Mouse (Mus musculus): Measurements from ENCODE around the gene Mgmt. TPM values are rescaled to one million over a fixed set of nuclear protein-coding genes. Genes with fewer than 3 reads are reported as not detected.

Mgmt gene
- polyA plus RNA-seq, 1 experiment from 2014 or later: 6.1 TPM

- Histone ChIP-seq H3K36me3 (ENCODE audit: control insufficient read depth, insufficient read depth, low read length) (no peaks in the 10 kb centered on the region), H3K4me3 (ENCODE audit: low read length) (no peak overlapping the region), H3K4me1 (replicated peaks; ENCODE audit: control insufficient read depth, insufficient read depth, low read length) (peaks cover 8% of the 10 kb centered on the region), H3K27ac (ENCODE audit: low read length) (no peak overlapping the region), H3K4me2 (ENCODE audit: low read depth, low read length) (no peak overlapping the region), H3K9me3 (ENCODE audit: control insufficient read depth, low read length) (peaks cover 5% of the 10 kb centered on the region; the same call in 1 of the 2 replicates), H3K9ac (ENCODE audit: low read length) (no peak overlapping the region), H3K27me3 (ENCODE audit: control insufficient read depth, insufficient read depth, low read depth, low read length) (no peaks in the 10 kb centered on the region)
- 0 out of 2 replicates have a peak, but pooled peaks have one; percentile 15 for ATAC-seq (ENCODE audit: low read depth)
- 32% methylated on average over 18 of the region's 18 CpGs for WGBS
These were observed 30.3 kb downstream of the Mgmt start for GRCm38 (mm10) chr7:136924610-136925260.

DNA sequence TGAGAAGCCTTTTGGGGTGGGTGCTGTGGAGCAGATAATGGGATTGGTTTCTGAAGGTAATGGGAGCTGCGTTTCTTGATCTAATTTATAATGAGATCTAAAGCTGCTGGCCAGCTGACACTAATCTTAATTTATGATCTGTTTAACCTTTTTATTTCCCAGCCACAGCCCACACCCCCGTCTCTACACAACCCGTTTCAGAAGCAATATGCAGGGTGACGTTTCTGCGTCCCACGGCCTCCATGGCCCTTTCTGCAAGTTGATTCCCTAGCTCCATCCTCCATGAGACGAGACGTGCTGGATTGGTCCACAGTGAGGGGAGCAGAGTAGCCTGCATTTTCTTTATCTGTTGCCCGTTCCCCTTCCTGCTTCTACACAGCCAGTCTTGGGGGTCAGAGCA, 31.8 kb downstream of the Mgmt start:
- no peak for ATAC-seq (ENCODE audit: low read depth)
- Histone ChIP-seq H3K4me2 (ENCODE audit: low read depth, low read length) (no peak overlapping the region), H3K27ac (ENCODE audit: low read length) (no peak overlapping the region), H3K9ac (ENCODE audit: low read length) (no peak overlapping the region), H3K36me3 (ENCODE audit: control insufficient read depth, insufficient read depth, low read length) (no peaks in the 10 kb centered on the region), H3K4me1 (replicated peaks; ENCODE audit: control insufficient read depth, insufficient read depth, low read length) (peaks cover 8% of the 10 kb centered on the region), H3K4me3 (ENCODE audit: low read length) (no peak overlapping the region), H3K9me3 (ENCODE audit: control insufficient read depth, low read length) (peaks cover 5% of the 10 kb centered on the region; the same call in 1 of the 2 replicates), H3K27me3 (ENCODE audit: control insufficient read depth, insufficient read depth, low read depth, low read length) (no peaks in the 10 kb centered on the region)
- 76% methylated on average over 9 of the region's 9 CpGs for WGBS

DNA sequence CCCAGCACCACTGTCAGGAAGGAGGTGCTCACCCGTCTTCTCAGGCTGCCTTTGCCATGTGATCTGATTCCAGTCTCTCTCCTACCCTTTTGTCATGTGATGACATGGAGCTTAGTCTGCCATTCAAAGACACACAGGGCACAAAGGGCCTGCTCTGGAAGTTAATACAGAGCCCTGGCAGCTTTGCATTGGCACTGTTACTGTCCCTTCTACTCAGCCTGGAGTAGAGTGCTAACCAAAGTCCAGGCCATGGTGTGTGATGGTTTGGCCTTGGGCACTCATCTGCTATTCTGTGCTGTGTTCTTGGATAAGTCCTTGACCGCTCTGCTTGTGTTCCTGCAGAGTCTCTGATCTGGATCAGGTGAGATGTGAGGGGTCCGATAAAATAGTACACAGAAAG, 36.0 kb downstream of the Mgmt start:
- Histone ChIP-seq H3K4me2 (ENCODE audit: low read depth, low read length) (no peak overlapping the region), H3K4me1 (replicated peaks; ENCODE audit: control insufficient read depth, insufficient read depth, low read length) (no peaks in the 10 kb centered on the region), H3K9me3 (ENCODE audit: control insufficient read depth, low read length) (no peaks in the 10 kb centered on the region), H3K36me3 (ENCODE audit: control insufficient read depth, insufficient read depth, low read length) (no peaks in the 10 kb centered on the region), H3K9ac (ENCODE audit: low read length) (no peak overlapping the region), H3K27me3 (ENCODE audit: control insufficient read depth, insufficient read depth, low read depth, low read length) (no peaks in the 10 kb centered on the region), H3K27ac (ENCODE audit: low read length) (no peak overlapping the region), H3K4me3 (ENCODE audit: low read length) (no peak overlapping the region)
- 89% methylated on average over 3 of the region's 3 CpGs for WGBS
- ATAC-seq (ENCODE audit: low read depth): no peak

DNA sequence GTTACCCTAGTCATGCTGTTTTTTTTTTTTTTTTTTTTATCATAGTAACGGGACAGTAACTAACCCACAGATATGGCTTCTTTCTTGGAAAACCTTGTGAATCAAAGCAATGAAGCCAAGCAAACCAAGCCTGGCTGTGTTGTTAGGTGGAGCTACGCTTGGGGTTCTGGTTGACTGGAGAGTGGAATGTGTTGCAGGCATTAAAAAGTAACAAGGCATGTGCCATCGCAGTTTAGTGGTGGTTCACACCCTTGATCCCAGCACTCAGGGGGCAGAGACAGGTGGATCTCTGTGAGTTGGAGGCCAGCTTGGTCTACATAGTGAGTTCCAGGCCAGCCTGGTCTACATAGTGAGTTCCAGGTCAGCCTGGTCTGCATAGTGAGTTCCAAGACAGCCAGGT, 39.0 kb downstream of the Mgmt start:
- H3K4me3 ChIP-seq (ENCODE audit: low read length): no peak overlapping the region
- no peaks in the 10 kb centered on the region; the same call in 1 of the 2 replicates for H3K27me3 ChIP-seq (ENCODE audit: control insufficient read depth, insufficient read depth, low read depth, low read length)
- no peaks in the 10 kb centered on the region for H3K9me3 ChIP-seq (ENCODE audit: control insufficient read depth, low read length)
- WGBS: 89% methylated on average over 3 of the region's 3 CpGs
- ATAC-seq (ENCODE audit: low read depth): no peak
- H3K27ac ChIP-seq (ENCODE audit: low read length): no peak overlapping the region
- no peak overlapping the region for H3K9ac ChIP-seq (ENCODE audit: low read length)
- H3K4me1 ChIP-seq (replicated peaks; ENCODE audit: control insufficient read depth, insufficient read depth, low read length): no peaks in the 10 kb centered on the region
- H3K36me3 ChIP-seq (ENCODE audit: control insufficient read depth, insufficient read depth, low read length): no peaks in the 10 kb centered on the region
- no peak overlapping the region for H3K4me2 ChIP-seq (ENCODE audit: low read depth, low read length)

DNA sequence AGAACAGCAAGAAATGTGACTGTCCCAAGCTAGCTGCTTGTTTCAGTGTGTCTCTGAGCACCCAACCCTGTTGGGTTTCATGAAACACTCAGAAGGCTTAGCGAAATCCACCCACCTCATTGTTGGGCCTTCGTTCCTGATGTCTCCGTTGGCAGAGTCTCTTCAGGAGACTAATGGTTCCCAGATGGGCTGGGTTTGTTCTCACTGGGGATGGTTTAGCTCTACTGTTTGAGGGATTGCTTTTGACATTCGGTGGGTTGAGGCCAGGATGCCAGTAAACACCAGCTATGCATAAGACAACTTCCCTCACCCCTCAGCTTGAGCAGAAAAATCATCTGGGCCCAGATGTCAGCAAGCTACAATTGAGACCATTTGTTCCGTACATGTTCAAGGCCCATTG, 39.9 kb downstream of the Mgmt start:
- Histone ChIP-seq H3K9ac (ENCODE audit: low read length) (no peak overlapping the region), H3K4me2 (ENCODE audit: low read depth, low read length) (no peak overlapping the region), H3K36me3 (ENCODE audit: control insufficient read depth, insufficient read depth, low read length) (no peaks in the 10 kb centered on the region), H3K4me1 (replicated peaks; ENCODE audit: control insufficient read depth, insufficient read depth, low read length) (no peaks in the 10 kb centered on the region), H3K27ac (ENCODE audit: low read length) (no peak overlapping the region), H3K27me3 (ENCODE audit: control insufficient read depth, insufficient read depth, low read depth, low read length) (no peaks in the 10 kb centered on the region; the same call in 1 of the 2 replicates), H3K9me3 (ENCODE audit: control insufficient read depth, low read length) (no peaks in the 10 kb centered on the region), H3K4me3 (ENCODE audit: low read length) (no peak overlapping the region)
- 82% methylated on average over 5 of the region's 5 CpGs for WGBS
- ATAC-seq (ENCODE audit: low read depth): no peak

DNA sequence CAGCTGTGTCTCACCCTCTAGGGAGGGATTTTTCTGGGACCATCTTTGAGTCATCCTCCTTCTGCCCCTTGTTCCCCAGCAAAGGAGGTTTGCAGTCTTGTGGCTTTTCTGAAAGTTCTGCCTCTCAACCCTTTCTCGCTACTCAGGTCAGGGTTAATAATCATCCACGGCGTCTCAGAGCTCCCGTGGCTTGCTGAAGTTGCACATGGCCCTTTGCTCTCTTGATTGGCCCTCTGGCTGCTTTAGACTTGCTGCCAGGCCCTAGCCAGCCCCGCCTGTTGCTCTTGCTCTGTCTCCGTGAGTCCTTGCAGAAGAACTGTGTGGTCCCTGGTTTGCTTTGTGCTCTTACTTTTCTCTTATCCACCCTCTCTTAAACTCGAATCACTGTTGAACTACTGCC, 40.4 kb downstream of the Mgmt start:
- no peaks in the 10 kb centered on the region for H3K4me1 ChIP-seq (replicated peaks; ENCODE audit: control insufficient read depth, insufficient read depth, low read length)
- H3K27ac ChIP-seq (ENCODE audit: low read length): no peak overlapping the region
- no peaks in the 10 kb centered on the region; the same call in 1 of the 2 replicates for H3K27me3 ChIP-seq (ENCODE audit: control insufficient read depth, insufficient read depth, low read depth, low read length)
- 58% methylated on average over 7 of the region's 7 CpGs for WGBS
- H3K36me3 ChIP-seq (ENCODE audit: control insufficient read depth, insufficient read depth, low read length): no peaks in the 10 kb centered on the region
- no peak overlapping the region for H3K9ac ChIP-seq (ENCODE audit: low read length)
- H3K4me3 ChIP-seq (ENCODE audit: low read length): no peak overlapping the region
- no peak overlapping the region for H3K4me2 ChIP-seq (ENCODE audit: low read depth, low read length)
- no peaks in the 10 kb centered on the region for H3K9me3 ChIP-seq (ENCODE audit: control insufficient read depth, low read length)
- no peak for ATAC-seq (ENCODE audit: low read depth)

DNA sequence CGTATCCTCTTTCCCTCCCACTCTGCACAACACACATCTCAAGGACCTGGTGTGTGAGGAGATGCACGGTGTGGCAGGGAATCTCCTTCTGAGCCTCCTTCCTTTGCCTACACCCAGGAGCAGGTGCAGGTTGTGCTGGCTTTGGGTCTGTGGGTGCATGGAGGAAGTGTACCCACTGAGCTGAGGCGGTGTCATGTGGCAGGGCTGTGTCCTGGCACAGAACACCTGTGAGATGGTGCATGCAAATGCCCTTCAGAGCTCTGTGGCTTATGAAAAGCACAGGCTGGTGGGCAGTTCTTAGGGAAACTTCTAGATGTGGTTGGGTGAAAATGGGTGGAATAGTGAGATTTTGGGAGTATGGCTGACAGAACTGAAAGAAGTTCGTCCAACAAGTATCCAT, 44.0 kb downstream of the Mgmt start:
- 72% methylated on average over 4 of the region's 4 CpGs for WGBS
- no peak overlapping the region for H3K9ac ChIP-seq (ENCODE audit: low read length)
- no peak overlapping the region for H3K4me3 ChIP-seq (ENCODE audit: low read length)
- H3K36me3 ChIP-seq (ENCODE audit: control insufficient read depth, insufficient read depth, low read length): no peaks in the 10 kb centered on the region
- H3K4me1 ChIP-seq (replicated peaks; ENCODE audit: control insufficient read depth, insufficient read depth, low read length): no peaks in the 10 kb centered on the region
- no peaks in the 10 kb centered on the region; the same call in 1 of the 2 replicates for H3K27me3 ChIP-seq (ENCODE audit: control insufficient read depth, insufficient read depth, low read depth, low read length)
- no peak overlapping the region for H3K4me2 ChIP-seq (ENCODE audit: low read depth, low read length)
- no peak for ATAC-seq (ENCODE audit: low read depth)
- no peak overlapping the region for H3K27ac ChIP-seq (ENCODE audit: low read length)
- no peaks in the 10 kb centered on the region for H3K9me3 ChIP-seq (ENCODE audit: control insufficient read depth, low read length)

DNA sequence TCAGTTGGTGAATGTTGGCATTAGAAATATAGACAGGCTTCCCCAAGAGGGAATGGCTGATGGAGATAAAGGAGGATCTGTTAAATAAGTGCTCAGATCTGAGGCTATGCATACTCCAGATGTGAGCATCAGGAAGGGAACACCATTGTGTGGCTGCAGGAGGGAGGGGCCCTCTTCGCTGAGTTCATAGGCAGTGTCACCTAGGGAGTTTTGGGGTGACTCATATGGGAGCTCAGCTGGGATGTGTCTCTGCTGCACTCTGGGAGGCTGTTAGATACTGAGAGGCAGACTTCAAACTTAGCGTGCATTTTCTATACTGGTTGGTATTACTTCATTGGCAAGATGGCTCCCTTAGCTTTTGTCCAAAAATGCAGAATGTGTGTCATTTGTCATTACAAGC, 48.0 kb downstream of the Mgmt start:
- WGBS: 76% methylated on average over 2 of the region's 2 CpGs
- ATAC-seq (ENCODE audit: low read depth): no peak

DNA sequence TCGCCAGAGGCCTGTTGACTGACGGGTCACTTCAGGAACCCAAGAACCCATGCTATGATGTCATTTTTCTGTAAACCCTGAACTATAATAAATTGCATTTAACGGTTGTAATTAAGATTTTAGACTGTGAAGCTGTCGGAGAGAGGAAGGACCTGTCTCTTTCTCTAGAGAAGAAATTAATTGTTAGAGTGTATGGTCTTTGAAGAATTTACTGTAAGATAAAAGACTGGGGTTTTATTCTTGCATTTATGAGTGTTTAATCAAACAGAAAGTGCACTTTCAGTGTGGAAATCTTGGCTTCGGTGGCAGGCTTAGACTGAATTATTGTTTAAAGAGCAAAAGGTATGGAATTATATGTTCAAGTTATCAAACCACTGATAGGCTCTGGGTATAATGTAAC, 49.5 kb downstream of the Mgmt start:
- 47% methylated on average over 5 of the region's 5 CpGs for WGBS
- H3K9me3 ChIP-seq (ENCODE audit: control insufficient read depth, low read length): no peaks in the 10 kb centered on the region
- no peak overlapping the region for H3K4me3 ChIP-seq (ENCODE audit: low read length)
- H3K4me1 ChIP-seq (replicated peaks; ENCODE audit: control insufficient read depth, insufficient read depth, low read length): peaks cover 4% of the 10 kb centered on the region; the same call in 1 of the 2 replicates
- H3K9ac ChIP-seq (ENCODE audit: low read length): no peak overlapping the region
- H3K27ac ChIP-seq (ENCODE audit: low read length): no peak overlapping the region
- no peak for ATAC-seq (ENCODE audit: low read depth)
- H3K27me3 ChIP-seq (ENCODE audit: control insufficient read depth, insufficient read depth, low read depth, low read length): peaks cover 4% of the 10 kb centered on the region; the same call in 1 of the 2 replicates
- H3K36me3 ChIP-seq (ENCODE audit: control insufficient read depth, insufficient read depth, low read length): no peaks in the 10 kb centered on the region
- H3K4me2 ChIP-seq (ENCODE audit: low read depth, low read length): no peak overlapping the region

More for the DNA sequence above, 48.0 kb downstream of the Mgmt start:
- Histone ChIP-seq H3K27ac (ENCODE audit: low read length) (no peak overlapping the region), H3K36me3 (ENCODE audit: control insufficient read depth, insufficient read depth, low read length) (no peaks in the 10 kb centered on the region), H3K4me1 (replicated peaks; ENCODE audit: control insufficient read depth, insufficient read depth, low read length) (peaks cover 4% of the 10 kb centered on the region; the same call in 1 of the 2 replicates), H3K9me3 (ENCODE audit: control insufficient read depth, low read length) (no peaks in the 10 kb centered on the region), H3K4me3 (ENCODE audit: low read length) (no peak overlapping the region), H3K9ac (ENCODE audit: low read length) (no peak overlapping the region), H3K4me2 (ENCODE audit: low read depth, low read length) (no peak overlapping the region), H3K27me3 (ENCODE audit: control insufficient read depth, insufficient read depth, low read depth, low read length) (peaks cover 2% of the 10 kb centered on the region; the same call in 1 of the 2 replicates)

Measured in lung, embryonic 16.5 days (tissue).